Mouse (Mus musculus) kidney, adult 11 months (tissue): ENCODE data around the gene Fam193b.
"Not testable (repeated sequence)": the region's sequence is repeated elsewhere in the genome, so short reads cannot be mapped to it uniquely, and the experiment has no call there.

ENCODE experiments used
- DNase-seq: peaks from one replicate; pipeline ENCODE4 v3.0.0; 2022

Gene Fam193b

GRCm38 (mm10) chr13:55570286-55570973 is 490 bp downstream of the Fam193b start:
- DNase-seq = no peak

GRCm38 (mm10) chr13:55569726-55570285 is 1.1 kb downstream of the Fam193b start:
- no peak for DNase-seq

GRCm38 (mm10) chr13:55568524-55568923 is 2.4 kb downstream of the Fam193b start:
- not testable (repeated sequence) for DNase-seq

- DNase-seq = no peak
Measured at GRCm38 (mm10) chr13:55567949-55568348, 3.0 kb downstream of the Fam193b start.

- no peak for DNase-seq
Measured at GRCm38 (mm10) chr13:55567001-55567400, 3.9 kb downstream of the Fam193b start.

- no peak for DNase-seq
Measured at GRCm38 (mm10) chr13:55563266-55563879, 7.5 kb downstream of the Fam193b start.

GRCm38 (mm10) chr13:55557499-55557898 is 13.4 kb downstream of the Fam193b start:
- no peak for DNase-seq

GRCm38 (mm10) chr13:55555921-55556320 is 15.0 kb downstream of the Fam193b start:
- DNase-seq = no peak

GRCm38 (mm10) chr13:55549061-55549460 is 21.9 kb downstream of the Fam193b start:
- DNase-seq = no peak

GRCm38 (mm10) chr13:55548426-55548825 is 22.5 kb downstream of the Fam193b start:
- DNase-seq = no peak

- DNase-seq = no peak
Measured at GRCm38 (mm10) chr13:55547916-55548315, 23.0 kb downstream of the Fam193b start.

GRCm38 (mm10) chr13:55544792-55545191 is 26.1 kb downstream of the Fam193b start:
- DNase-seq = no peak

- DNase-seq = no peak
Measured at GRCm38 (mm10) chr13:55543447-55543846, 27.5 kb downstream of the Fam193b start.

- peak; percentile 96 for DNase-seq
Measured at GRCm38 (mm10) chr13:55542891-55543290, 28.0 kb downstream of the Fam193b start.

GRCm38 (mm10) chr13:55540933-55541332 is 30.0 kb downstream of the Fam193b start:
- no peak for DNase-seq

- DNase-seq = peak; percentile 100
Measured at GRCm38 (mm10) chr13:55536194-55537175, 34.4 kb downstream of the Fam193b start, which contains the start of gene Ddx41. Gene Ddx41 (minus strand): TSS chr13:55536658.

GRCm38 (mm10) chr13:55535796-55536193 is 35.1 kb downstream of the Fam193b start:
- DNase-seq = no peak

- no peak for DNase-seq
Measured at GRCm38 (mm10) chr13:55535191-55535590, 35.7 kb downstream of the Fam193b start.

- no peak for DNase-seq
Measured at GRCm38 (mm10) chr13:55529198-55529915, 41.6 kb downstream of the Fam193b start, which contains the start of gene Dok3. Gene Dok3 (minus strand): TSS chr13:55529296.

- DNase-seq = no peak
Measured at GRCm38 (mm10) chr13:55527834-55528772, 42.8 kb downstream of the Fam193b start.

GRCm38 (mm10) chr13:55527212-55527611 is 43.7 kb downstream of the Fam193b start:
- DNase-seq = no peak
